Mouse (Mus musculus) ES-E14 (cell line): ENCODE measurements at regions not wholly inside any gene's neighbourhood (a gene's known extent, or its start where the extent isn't known, plus 50 kb on each side); places are given as distances from the start of the nearest gene placed in this dataset.

ENCODE experiments used
- CHD2 ChIP-seq: IDR thresholded peaks from 2 replicates; pipeline ENCODE4 v1.6.1; 2014; ENCODE audit warnings: mild to moderate bottlenecking, low read depth, low read length, inconsistent platforms
- HCFC1 ChIP-seq: IDR thresholded peaks from 2 replicates; pipeline ENCODE4 v1.6.1; 2012; ENCODE audit warnings: low read length, inconsistent platforms, borderline replicate concordance; ENCODE audit not compliant: insufficient read depth
- ZNF384 ChIP-seq: IDR thresholded peaks from 2 replicates; pipeline ENCODE4 v1.6.1; 2012; ENCODE audit warnings: low read depth, low read length, inconsistent platforms

GRCm38 (mm10) chr10:99356221-99356620 is 93.2 kb downstream of the Dusp6 start:
- TF ChIP-seq ZNF384: no peak
- TF ChIP-seq CHD2: no peak
- no peak for TF ChIP-seq HCFC1
